Mouse (Mus musculus) heart, postnatal 0 days (tissue): Measurements from ENCODE around the gene Wwox. TPM values are rescaled to one million over a fixed set of nuclear protein-coding genes. Genes with fewer than 3 reads are reported as not detected.

Source experiments
- ATAC-seq: fragments of 200-750 bp; cut with Nextera tagmentation; 2 replicates; pipeline ENCODE4 v1.8.0; 2017; ENCODE audit warnings: low read depth, moderate number of reproducible peaks, moderate library complexity; ENCODE audit not compliant: insufficient read depth
- DNase-seq: peaks from one replicate; pipeline ENCODE4 v3.0.0-alpha.2; 2016; ENCODE audit warnings: low spot score
- H3K27ac ChIP-seq: fragments of 300-500 bp; sonication (generic); 2 replicates; pipeline ENCODE4 v1.5.1; 2014; ENCODE audit warnings: low read depth, mild to moderate bottlenecking
- H3K27me3 ChIP-seq: fragments of 300-500 bp; sonication (generic); 2 replicates; pipeline ENCODE4 v1.6.1; 2014; ENCODE audit warnings: low read length, mixed read lengths; ENCODE audit not compliant: control insufficient read depth, insufficient read depth
- H3K36me3 ChIP-seq: fragments of 300-500 bp; sonication (generic); replicated peaks from 2 replicates; pipeline ENCODE4 v1.6.1; 2014; ENCODE audit warnings: low read length, mixed read lengths; ENCODE audit not compliant: control insufficient read depth, insufficient read depth
- H3K4me1 ChIP-seq: fragments of 300-500 bp; sonication (generic); 2 replicates; pipeline ENCODE4 v1.6.1; 2014; ENCODE audit warnings: antibody characterized with exemption; ENCODE audit not compliant: control insufficient read depth, insufficient read depth
- H3K4me2 ChIP-seq: fragments of 300-500 bp; sonication (generic); 2 replicates; pipeline ENCODE4 v1.6.1; 2014; ENCODE audit warnings: low read depth, mild to moderate bottlenecking, low read length, moderate library complexity
- H3K4me3 ChIP-seq: fragments of 300-500 bp; sonication (generic); 2 replicates; pipeline ENCODE4 v1.5.1; 2014; ENCODE audit warnings: low read depth, low read length
- H3K9ac ChIP-seq: fragments of 300-500 bp; sonication (generic); replicated peaks from 2 replicates; pipeline ENCODE4 v1.6.1; 2014; ENCODE audit warnings: low read depth, low read length, mixed read lengths
- H3K9me3 ChIP-seq: fragments of 300-500 bp; sonication (generic); replicated peaks from 2 replicates; pipeline ENCODE4 v1.6.1; 2016; ENCODE audit warnings: low read length; ENCODE audit not compliant: control insufficient read depth
- CTCF ChIP-seq: IDR thresholded peaks from 2 replicates; pipeline ENCODE4 v1.5.1; 2016; ENCODE audit warnings: antibody characterized with exemption, control low read depth, low read depth
- EP300 ChIP-seq: IDR thresholded peaks from 2 replicates; pipeline ENCODE4 v1.6.1; 2016; ENCODE audit warnings: antibody characterized with exemption, low read depth
- WGBS: fragments of 180-500 bp; shearing (Covaris S2); extraction: QIAGEN DNeasy Blood & Tissue Kit; methylation state at CpG from one replicate; pipeline ENCODE4 v1.1.7; 2014; 5-methylcytosine and 5-hydroxymethylcytosine counted together
- polyA plus RNA-seq: library from polyadenylated mRNA; unstranded; fragments of >200 nt; fragmentation: Nextera tagmentation; extraction: Ambion mirVana; gene quantifications from 2 replicates; pipeline ENCODE4 v1.2.1, GENCODE M21; 2015
- total RNA-seq: library from RNA; depleted of rRNA; stranded (reverse); fragments of >200 nt; gene quantifications from 2 replicates; pipeline ENCODE4 v1.2.3, GENCODE M21; 2014; ENCODE audit warnings: low replicate concordance

Wwox gene
- total and polyA plus RNA-seq, 2 experiments from 2014 or later = 7.5 to 9.6 TPM

- Histone ChIP-seq H3K4me2 (no peak overlapping the region; the same call in 1 of the 2 replicates), H3K9me3 (no peaks in the 10 kb centered on the region), H3K27ac (no peak overlapping the region), H3K9ac (no peak overlapping the region), H3K4me3 (no peak overlapping the region), H3K4me1 (no peaks in the 10 kb centered on the region), H3K27me3 (no peaks in the 10 kb centered on the region), H3K36me3 (no peaks in the 10 kb centered on the region)
- DNase-seq (no peak), ATAC-seq (no peak)
- TF ChIP-seq CTCF = no peak
- TF ChIP-seq EP300 = no peak
- 35% methylated on average over 4 of the region's 4 CpGs for WGBS
Observed at GRCm38 (mm10) chr8:115199204-115199603, 759.7 kb downstream of the Wwox start.

GRCm38 (mm10) chr8:115199616-115200150 lies 760.2 kb downstream of the Wwox start:
- no peaks in the 10 kb centered on the region for H3K27me3 ChIP-seq
- no peaks in the 10 kb centered on the region for H3K36me3 ChIP-seq
- no peaks in the 10 kb centered on the region for H3K9me3 ChIP-seq
- DNase-seq (no peak), ATAC-seq (no peak)
- no peak overlapping the region for H3K27ac ChIP-seq
- TF ChIP-seq CTCF (no peak), EP300 (no peak)
- 26% methylated on average over 14 of the region's 14 CpGs for WGBS
- H3K4me3 ChIP-seq = no peak overlapping the region
- no peaks in the 10 kb centered on the region for H3K4me1 ChIP-seq
- peak overlapping the region; percentile 5; the same call in 1 of the 2 replicates for H3K4me2 ChIP-seq
- no peak overlapping the region for H3K9ac ChIP-seq

- DNase-seq (no peak), ATAC-seq (no peak)
- Histone ChIP-seq H3K27me3 (no peaks in the 10 kb centered on the region), H3K9ac (no peak overlapping the region), H3K4me3 (no peak overlapping the region), H3K9me3 (no peaks in the 10 kb centered on the region), H3K27ac (no peak overlapping the region), H3K4me2 (no peak overlapping the region), H3K4me1 (no peaks in the 10 kb centered on the region), H3K36me3 (no peaks in the 10 kb centered on the region)
- TF ChIP-seq CTCF (no peak), EP300 (no peak)
- 74% methylated on average over 7 of the region's 7 CpGs for WGBS
Observed at GRCm38 (mm10) chr8:115201726-115202125, 762.3 kb downstream of the Wwox start.

- TF ChIP-seq CTCF = no peak
- TF ChIP-seq EP300 = no peak
- no peak for DNase-seq
Observed at GRCm38 (mm10) chr8:115207480-115207879, 768.0 kb downstream of the Wwox start.

GRCm38 (mm10) chr8:115208415-115209192 lies 769.1 kb downstream of the Wwox start:
- H3K4me3 ChIP-seq = no peak overlapping the region
- TF ChIP-seq EP300 (no peak), CTCF (no peak)
- no peaks in the 10 kb centered on the region for H3K27me3 ChIP-seq
- no peak for DNase-seq
- WGBS = 66% methylated on average over 15 of the region's 15 CpGs
- H3K9ac ChIP-seq = no peak overlapping the region
- no peaks in the 10 kb centered on the region; the same call in 1 of the 2 replicates for H3K4me1 ChIP-seq
- H3K36me3 ChIP-seq = no peaks in the 10 kb centered on the region
- H3K27ac ChIP-seq = no peak overlapping the region
- H3K4me2 ChIP-seq = no peak overlapping the region
- no peaks in the 10 kb centered on the region for H3K9me3 ChIP-seq
- no peak for ATAC-seq

More at GRCm38 (mm10) chr8:115207480-115207879, 768.0 kb downstream of the Wwox start:
- Histone ChIP-seq H3K4me2 (no peak overlapping the region), H3K27ac (no peak overlapping the region), H3K9me3 (no peaks in the 10 kb centered on the region), H3K4me3 (no peak overlapping the region), H3K27me3 (no peaks in the 10 kb centered on the region), H3K36me3 (no peaks in the 10 kb centered on the region), H3K9ac (no peak overlapping the region), H3K4me1 (no peaks in the 10 kb centered on the region; the same call in 1 of the 2 replicates)
- 60% methylated on average over 11 of the region's 11 CpGs for WGBS
- no peak for ATAC-seq
